Mouse (Mus musculus): ENCODE results near the gene D930048N14Rik. TPM values are rescaled to one million over a fixed set of nuclear protein-coding genes. Genes with fewer than 3 reads are reported as not detected.

The D930048N14Rik gene
- total RNA-seq (2012; rRNA removed): 1.3 and 1.5 TPM in 2 replicates
- 0.32 and 0.38 TPM in 2 replicates for total RNA-seq (2014; rRNA removed)
- polyA plus RNA-seq (2012; ENCODE audit: insufficient read length, low read depth): 0.78 and 0.81 TPM in 2 replicates

DNA sequence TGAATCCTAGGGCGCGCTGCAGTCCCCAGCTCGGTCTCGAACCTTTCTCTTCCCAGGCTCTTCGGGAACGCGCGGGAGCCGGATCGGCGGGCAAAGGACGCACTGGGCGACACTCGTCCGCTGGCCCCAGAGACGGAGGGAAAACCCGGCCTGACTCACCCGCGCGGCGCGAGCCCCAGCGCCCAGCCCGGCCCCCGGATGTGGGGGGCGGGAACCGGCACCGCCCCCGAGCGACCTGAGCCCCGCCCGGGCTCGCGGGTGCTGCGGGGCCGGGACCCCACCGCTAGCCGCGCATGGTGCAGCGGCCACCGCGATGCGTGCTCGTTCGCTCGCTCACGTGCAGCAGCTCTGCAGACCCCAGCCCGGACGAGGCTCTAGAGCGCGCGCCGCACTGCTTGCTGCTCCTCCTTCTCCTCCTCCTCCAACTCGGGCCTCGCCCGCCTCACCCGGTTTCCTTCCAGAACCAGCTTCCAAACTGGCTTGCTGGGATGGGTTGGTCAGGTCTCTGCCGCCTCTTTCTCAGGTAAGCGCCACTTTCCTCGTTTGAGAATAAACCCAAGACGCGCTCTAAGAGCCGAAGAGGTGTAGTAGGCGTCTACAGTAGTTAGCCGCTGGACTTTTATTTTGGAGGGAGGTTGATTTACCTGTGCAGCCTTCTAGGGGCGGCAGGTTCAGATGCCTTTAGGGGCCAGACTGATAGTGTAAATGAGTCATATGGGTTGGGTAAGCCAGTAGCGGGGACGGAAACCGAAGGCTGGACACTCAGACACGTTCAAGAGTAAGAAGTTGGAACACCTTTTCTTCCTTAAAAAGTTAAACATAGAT, at the start of gene D930048N14Rik, which contains the start of gene N4bp3:
D930048N14Rik (plus strand) TSS at position 264 of the 825 bp plus-strand sequence.
N4bp3 (minus strand) TSS at position 152 of the 825 bp plus-strand sequence.
- H3K79me2 ChIP-seq (replicated peaks; ENCODE audit: control insufficient read depth, extremely low read depth, insufficient read depth, poor library complexity, severe bottlenecking): peaks cover 6% of the 10 kb centered on the region; the same call in 1 of the 2 replicates
- no peaks in the 10 kb centered on the region for H3K27me3 ChIP-seq (replicated peaks)
- peak within 1 kb of the TSS; percentile 12; the same call in 1 of the 2 replicates for H3K27ac ChIP-seq (ENCODE audit: insufficient read depth, low read depth)
- H3K4me1 ChIP-seq (ENCODE audit: control insufficient read depth in 1 of 2, insufficient read depth in 2 of 2): peaks cover 25 to 42% of the 10 kb centered on the region in 2 experiments
- peaks cover 8% of the 10 kb centered on the region for H3K9me3 ChIP-seq (replicated peaks; ENCODE audit: low read length)
- no peak for TF ChIP-seq GABPA (IDR thresholded peaks at IDR 0.05; ENCODE audit: insufficient replicate concordance, low read depth, low read length)
- no peak for TF ChIP-seq CTCF (conservative IDR thresholded peaks at IDR 0.05 in 1 of 2, IDR thresholded peaks at IDR 0.05 in 1 of 2; ENCODE audit: low read depth in 2 of 2, low read length in 2 of 2)
- TF ChIP-seq SIN3A (IDR thresholded peaks at IDR 0.05; ENCODE audit: low read length): peak; percentile 69
- TF ChIP-seq MAFK (IDR thresholded peaks at IDR 0.05; ENCODE audit: insufficient replicate concordance, low read length): no peak
- TF ChIP-seq IRF4 (IDR thresholded peaks at IDR 0.05; ENCODE audit: low read depth, low read length): peak; percentile 63
- no peak for TF ChIP-seq MAX (IDR thresholded peaks at IDR 0.05; ENCODE audit: low read length)
- TF ChIP-seq BHLHE40 (IDR thresholded peaks at IDR 0.05; ENCODE audit: low read depth, low read length): peak; percentile 90
- peak; percentile 47; the same call in 1 of the 2 replicates for TF ChIP-seq NRF1 (IDR thresholded peaks at IDR 0.05; ENCODE audit: low read depth, low read length)
- no peak for TF ChIP-seq ZNF384 (IDR thresholded peaks at IDR 0.05; ENCODE audit: low read depth, low read length)
- no peak for TF ChIP-seq ZC3H11A (IDR thresholded peaks at IDR 0.05; ENCODE audit: low read depth, low read length)
- TF ChIP-seq MEF2A (IDR thresholded peaks at IDR 0.05; ENCODE audit: borderline replicate concordance, low read depth, low read length): peak; percentile 69; the same call in 1 of the 2 replicates
- TF ChIP-seq HCFC1 (IDR thresholded peaks at IDR 0.05; ENCODE audit: low read depth, low read length): peak; percentile 43
- TF ChIP-seq MXI1 (IDR thresholded peaks at IDR 0.05; ENCODE audit: low read depth, low read length): peak; percentile 90
- no peak for TF ChIP-seq EP300 (IDR thresholded peaks at IDR 0.05; ENCODE audit: low read length)
- TF ChIP-seq USF2 (conservative IDR thresholded peaks at IDR 0.05; ENCODE audit: low read depth, low read length): no peak
- TF ChIP-seq UBTF (IDR thresholded peaks at IDR 0.05; ENCODE audit: low read depth, low read length): no peak; the same call in 1 of the 2 replicates
- TF ChIP-seq MAZ (IDR thresholded peaks at IDR 0.05; ENCODE audit: low read depth, low read length): peak; percentile 86; the same call in 1 of the 2 replicates
- TF ChIP-seq KAT2A (IDR thresholded peaks at IDR 0.05; ENCODE audit: insufficient replicate concordance, low read length): 0 out of 2 replicates have a peak, but pooled peaks have one; percentile 60
- TF ChIP-seq PAX5 (IDR thresholded peaks at IDR 0.05; ENCODE audit: low read length): no peak
- TF ChIP-seq CHD2 (IDR thresholded peaks at IDR 0.05; ENCODE audit: low read length): no peak
- TF ChIP-seq CHD1 (IDR thresholded peaks at IDR 0.05; ENCODE audit: low read depth, low read length): no peak
- peak; percentile 77; the same call in 1 of the 2 replicates for TF ChIP-seq POLR2A (IDR thresholded peaks at IDR 0.05; ENCODE audit: low read depth, low read length)
- TF ChIP-seq MYC (IDR thresholded peaks at IDR 0.05; ENCODE audit: low read depth, low read length): peak; percentile 40; the same call in 1 of the 2 replicates
- no peak for TF ChIP-seq POLR2AphosphoS2 (IDR thresholded peaks at IDR 0.05; ENCODE audit: low read depth, low read length)
- TF ChIP-seq NELFE (IDR thresholded peaks at IDR 0.05; ENCODE audit: low read depth, low read length): peak; percentile 68
- TF ChIP-seq TCF12 (IDR thresholded peaks at IDR 0.05; ENCODE audit: low read depth, low read length): peak; percentile 85
- peak; percentile 61 for DNase-seq (ENCODE audit: extremely low read depth)
- in situ Hi-C loops (cut with MboI; ENCODE audit: low pct_ligation_motif_present, low pct_unique_long_range_greater_than_20kb, low sequenced_read_pairs) (no loop called here), dilution Hi-C loops (cut with MboI; ENCODE audit: extremely low pct_ligation_motif_present, extremely low pct_unique_long_range_greater_than_20kb, low sequenced_read_pairs) (no loop called here)
- H3K4me3 ChIP-seq (replicated peaks in 1 of 3; ENCODE audit: low read depth in 2 of 3, low read length in 2 of 3, poor library complexity in 1 of 3): peak within 1 kb of the TSS; percentile 80 to 99 (median 80)
- H3K4me2 ChIP-seq (ENCODE audit: insufficient read depth, low read depth, poor library complexity, severe bottlenecking): peak within 1 kb of the TSS; percentile 67
- H3K9ac ChIP-seq (ENCODE audit: insufficient read depth, low read depth): peak within 1 kb of the TSS; percentile 61
- peaks cover 3 to 26% of the 10 kb centered on the region in 2 experiments for H3K36me3 ChIP-seq (replicated peaks in 1 of 2; ENCODE audit: control insufficient read depth in 1 of 2, insufficient read depth in 1 of 2, low read length in 1 of 2)
